12 mouse cellular contexts compared by ENCODE assay signal in genomic region chr16:22577656-22578055, GRCm38 (mm10).
DNase-seq lines count a peak whose midpoint lies in the region; ATAC-seq and TF ChIP-seq lines count a peak whose summit lies in the region.
"Had no signal": no experiment of that assay in that cellular context is flagged by ENCODE, and none has a peak within 500 bp of the region (broad histone marks: within the 10 kb centered on the region; RNA-seq: fewer than 3 reads in every experiment).

No protein-coding gene starts in this region.

- no peaks in the 10 kb centered on the region for H3K79me2 ChIP-seq in heart, adult 2 months (replicated peaks; ENCODE audit: control insufficient read depth, insufficient read depth, low read length)

- no peak for TF ChIP-seq EP300 in heart, adult 2 months (IDR thresholded peaks at IDR 0.05; ENCODE audit: insufficient read depth, low read depth, low read length)
- no peak for TF ChIP-seq EP300 in ES-Bruce4 (IDR thresholded peaks at IDR 0.05; ENCODE audit: insufficient read depth, low read depth, low read length)

- H3K27me3 ChIP-seq in heart, adult 2 months (ENCODE audit: control insufficient read depth, insufficient read depth, low read length) = peaks cover under 1% of the 10 kb centered on the region; the same call in 1 of the 2 replicates
- H3K27me3 ChIP-seq in heart, embryonic 10.5 days (ENCODE audit: insufficient read depth, poor library complexity, severe bottlenecking) = peaks cover 12% of the 10 kb centered on the region
- H3K27me3 ChIP-seq in ES-Bruce4 (ENCODE audit: control insufficient read depth, insufficient read depth, low read length, poor library complexity, severe bottlenecking) = no peaks in the 10 kb centered on the region
- H3K27me3 ChIP-seq: forebrain, embryonic 15.5 days had no signal

- no peak for DNase-seq in heart, adult 2 months
- no peak for DNase-seq in heart, embryonic 10.5 days (ENCODE audit: low spot score)
- DNase-seq in left cerebral cortex, postnatal 14 days (ENCODE audit: low spot score in 2 of 2) = peak; percentile 61 to 68
- no peak for DNase-seq in left cerebral cortex, adult 8-10 months (ENCODE audit: low spot score in 2 of 2)
- peak; percentile 17 for DNase-seq in 3T3-L1 (ENCODE audit: low read depth, low spot score)
- DNase-seq: kidney, adult 18-20 months; thymus, postnatal 4 days had no signal

- H3K4me1 ChIP-seq in heart, adult 2 months (ENCODE audit: control insufficient read depth, insufficient read depth, low read length) = no peaks in the 10 kb centered on the region
- peaks cover 4% of the 10 kb centered on the region for H3K4me1 ChIP-seq in heart, embryonic 10.5 days
- H3K4me1 ChIP-seq in ES-Bruce4 (ENCODE audit: control insufficient read depth, insufficient read depth, low read length) = no peaks in the 10 kb centered on the region

- WGBS in heart, adult 2 months = 49% methylated on average over 8 of the region's 8 CpGs
- WGBS in heart, embryonic 10.5 days = 42% methylated on average over 8 of the region's 8 CpGs

- no peak for ATAC-seq in megakaryocyte-erythroid progenitor cell, adult 5-6 weeks (replicated peaks; ENCODE audit: low FRiP score, low TSS enrichment, poor library complexity, severe bottlenecking)
- ATAC-seq: forebrain, embryonic 15.5 days had no signal

- no peak overlapping the region for H3K4me3 ChIP-seq in heart, adult 2 months
- no peak overlapping the region for H3K4me3 ChIP-seq in heart, embryonic 10.5 days
- H3K4me3 ChIP-seq in ES-Bruce4 (ENCODE audit: low read depth, low read length) = no peak overlapping the region
- H3K4me3 ChIP-seq: forebrain, embryonic 15.5 days; heart, embryonic 13.5 days had no signal

- H3K27ac ChIP-seq in heart, adult 2 months = no peak overlapping the region
- no peak overlapping the region for H3K27ac ChIP-seq in heart, embryonic 10.5 days
- H3K27ac ChIP-seq in ES-Bruce4 (ENCODE audit: insufficient read depth, low read length) = no peak overlapping the region
- H3K27ac ChIP-seq: forebrain, embryonic 15.5 days; heart, embryonic 13.5 days; macrophage had no signal

- no peaks in the 10 kb centered on the region for H3K36me3 ChIP-seq in heart, adult 2 months (ENCODE audit: control insufficient read depth, insufficient read depth, low read length)
- no peaks in the 10 kb centered on the region for H3K36me3 ChIP-seq in heart, embryonic 10.5 days
- H3K36me3 ChIP-seq in ES-Bruce4 (ENCODE audit: control insufficient read depth, insufficient read depth, low read length, poor library complexity, severe bottlenecking) = no peaks in the 10 kb centered on the region
- H3K36me3 ChIP-seq: forebrain, embryonic 15.5 days; heart, embryonic 13.5 days had no signal

- TF ChIP-seq POLR2A in heart, adult 2 months (IDR thresholded peaks at IDR 0.05; ENCODE audit: insufficient read depth, low read depth, low read length) = no peak
- TF ChIP-seq POLR2A in ES-Bruce4 (IDR thresholded peaks at IDR 0.05; ENCODE audit: insufficient read depth, low read length) = no peak

- TF ChIP-seq CTCF in heart, adult 2 months (IDR thresholded peaks at IDR 0.05) = peak; percentile 64
- peak; percentile 32 for TF ChIP-seq CTCF in ES-Bruce4 (IDR thresholded peaks at IDR 0.05; ENCODE audit: low read depth, low read length)

- H3K9me3 ChIP-seq in heart, embryonic 10.5 days = no peaks in the 10 kb centered on the region
- H3K9me3 ChIP-seq in ES-Bruce4 (replicated peaks; ENCODE audit: control insufficient read depth, insufficient read depth, low read length, poor library complexity, severe bottlenecking) = no peaks in the 10 kb centered on the region
- H3K9me3 ChIP-seq: forebrain, embryonic 15.5 days; heart, embryonic 13.5 days had no signal

- H3K9ac ChIP-seq in heart, adult 2 months (ENCODE audit: low read depth, low read length) = no peak overlapping the region
- no peak overlapping the region for H3K9ac ChIP-seq in ES-Bruce4 (ENCODE audit: low read depth, poor library complexity, severe bottlenecking)
- H3K9ac ChIP-seq: forebrain, embryonic 15.5 days; heart, embryonic 13.5 days had no signal

- intact Hi-C loops in heart, adult 2 months (cut with DNase I) = loop anchor here (1.0 to 2.0 kb wide), 2 partner anchors 267 to 275 kb away; no protein-coding TSS in a partner anchor
- intact Hi-C loops in left cerebral cortex, postnatal 14 days (cut with DNase I) = loop anchor here (5.0 kb wide), 1 partner anchor 275 kb away; no protein-coding TSS in a partner anchor

Comparison
In these comparisons a context has a peak if more than half of its experiments do, and no peak if none do; other contexts are left out.
1. DNase-seq: peak in left cerebral cortex, postnatal 14 days (2 of 2) and 3T3-L1 (single experiment); none in heart, adult 2 months (0 of 2), heart, embryonic 10.5 days (single experiment) and left cerebral cortex, adult 8-10 months (0 of 2).